Mouse (Mus musculus): ENCODE data around the gene Ganab. TPM values are rescaled to one million over a fixed set of nuclear protein-coding genes. Genes with fewer than 3 reads are reported as not detected.

Ganab gene
- polyA plus RNA-seq (2015; fragmentation: Nextera tagmentation; extraction: Ambion mirVana) = 74.6 and 80.9 TPM in 2 replicates

DNA sequence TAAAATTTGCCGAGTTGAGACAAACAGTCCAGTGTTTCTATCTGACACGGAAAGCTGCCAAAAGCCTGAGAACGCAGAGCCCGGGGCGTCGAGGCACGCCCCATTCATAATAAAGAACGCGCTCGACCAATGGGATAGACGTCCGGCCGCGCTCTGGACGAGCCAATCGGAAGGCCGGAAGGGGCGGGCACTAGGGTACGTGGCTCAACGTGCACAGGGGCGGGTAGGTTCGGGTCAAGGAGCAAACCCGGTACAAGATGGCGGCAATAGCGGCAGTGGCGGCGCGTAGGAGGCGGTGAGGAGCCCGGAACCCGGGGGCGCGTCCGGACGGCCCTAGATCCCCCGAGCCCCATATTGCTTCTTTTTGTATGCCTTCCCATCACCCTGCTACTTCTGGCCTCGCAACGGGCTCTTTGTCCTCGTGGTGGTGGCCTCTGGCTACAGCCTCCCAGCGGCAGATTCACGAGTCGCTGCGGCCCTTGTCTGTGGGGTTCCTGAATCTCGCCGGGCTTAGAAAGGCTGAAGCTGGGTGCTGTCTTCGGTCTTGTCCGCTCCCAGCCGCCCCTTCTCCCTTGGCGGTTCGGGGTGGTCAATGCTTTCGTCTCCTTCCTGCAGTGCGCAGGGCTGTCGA, at the start of gene Ganab:
Ganab (plus strand) TSS at position 207 of the 631 bp plus-strand sequence.
- peak within 1 kb of the TSS; percentile 85 for H3K4me3 ChIP-seq (replicated peaks; ENCODE audit: low read depth, low read length)
- H3K9me3 ChIP-seq (replicated peaks; ENCODE audit: low read length) = no peaks in the 10 kb centered on the region
- H3K27me3 ChIP-seq (ENCODE audit: insufficient read depth, low read length) = no peaks in the 10 kb centered on the region
- TF ChIP-seq CTCF (IDR thresholded peaks at IDR 0.05; ENCODE audit: low read depth) = 0 out of 2 replicates have a peak, but pooled peaks have one; percentile 8
- H3K9ac ChIP-seq (ENCODE audit: low read depth, low read length) = peak within 1 kb of the TSS; percentile 95
- ATAC-seq (replicated peaks; ENCODE audit: low FRiP score, low read depth) (peak; percentile 98), DNase-seq (ENCODE audit: low spot score) (peak; percentile 99)
- peak within 1 kb of the TSS; percentile 87 for H3K4me2 ChIP-seq (ENCODE audit: low read length)
- peak within 1 kb of the TSS; percentile 94 for H3K27ac ChIP-seq
- under 1% methylated on average over 53 of the region's 53 CpGs for WGBS
- peaks cover 16% of the 10 kb centered on the region for H3K4me1 ChIP-seq (replicated peaks; ENCODE audit: insufficient read depth, low read length)
- 0 out of 2 replicates have a peak, but pooled peaks cover 3% of the 10 kb centered on the region for H3K36me3 ChIP-seq (ENCODE audit: insufficient read depth, low read length)

DNA sequence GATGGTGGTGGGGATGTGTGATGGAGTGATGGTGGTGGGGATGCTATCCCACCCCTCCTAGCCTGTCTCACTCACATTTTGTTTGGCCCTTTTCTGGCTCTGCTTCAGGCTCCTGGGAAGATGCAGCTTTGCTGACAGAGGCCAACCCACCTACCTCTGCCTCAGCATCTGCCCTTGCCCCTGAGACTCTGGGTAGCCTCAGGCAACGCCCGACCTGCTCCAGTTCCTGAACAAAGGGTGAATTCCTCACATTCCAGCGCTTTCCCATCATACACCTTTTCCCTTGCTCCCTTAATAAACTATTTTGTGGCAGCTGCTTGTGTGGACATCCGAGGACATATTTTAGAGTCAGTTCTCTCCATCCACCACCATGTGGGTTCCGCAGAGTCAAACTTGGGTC, 49.5 kb upstream of the Ganab start:
- no peak overlapping the region for H3K9ac ChIP-seq (ENCODE audit: low read depth, low read length)
- no peak overlapping the region for H3K4me2 ChIP-seq (ENCODE audit: low read length)
- no peaks in the 10 kb centered on the region for H3K4me1 ChIP-seq (replicated peaks; ENCODE audit: insufficient read depth, low read length)
- 67% methylated on average over 5 of the region's 5 CpGs for WGBS
- H3K4me3 ChIP-seq (replicated peaks; ENCODE audit: low read depth, low read length) = no peak overlapping the region
- DNase-seq (ENCODE audit: low spot score) (no peak), ATAC-seq (replicated peaks; ENCODE audit: low FRiP score, low read depth) (no peak)
- H3K27me3 ChIP-seq (ENCODE audit: insufficient read depth, low read length) = no peaks in the 10 kb centered on the region
- H3K27ac ChIP-seq = no peak overlapping the region
- no peaks in the 10 kb centered on the region for H3K9me3 ChIP-seq (replicated peaks; ENCODE audit: low read length)
- 0 out of 2 replicates have a peak, but pooled peaks cover 18% of the 10 kb centered on the region for H3K36me3 ChIP-seq (ENCODE audit: insufficient read depth, low read length)
- no peak for TF ChIP-seq CTCF (IDR thresholded peaks at IDR 0.05; ENCODE audit: low read depth)

GRCm38 (mm10) chr19:8850402-8850901, 47.4 kb upstream of the Ganab start, which contains the start of gene Lrrn4cl:
Gene Lrrn4cl, plus strand, starts transcription at chr19:8850768.
- no peaks in the 10 kb centered on the region for H3K9me3 ChIP-seq (replicated peaks; ENCODE audit: low read length)
- DNase-seq (ENCODE audit: low spot score) (peak; percentile 84), ATAC-seq (replicated peaks; ENCODE audit: low FRiP score, low read depth) (peak; percentile 87)
- H3K27me3 ChIP-seq (ENCODE audit: insufficient read depth, low read length) = no peaks in the 10 kb centered on the region
- no peak within 1 kb of the TSS for H3K9ac ChIP-seq (ENCODE audit: low read depth, low read length)
- 0 out of 2 replicates have a peak, but pooled peaks cover 14% of the 10 kb centered on the region for H3K36me3 ChIP-seq (ENCODE audit: insufficient read depth, low read length)
- H3K4me3 ChIP-seq (replicated peaks; ENCODE audit: low read depth, low read length) = no peak within 1 kb of the TSS
- H3K27ac ChIP-seq = peak within 1 kb of the TSS; percentile 8
- 28% methylated on average over 7 of the region's 7 CpGs for WGBS
- no peak for TF ChIP-seq CTCF (IDR thresholded peaks at IDR 0.05; ENCODE audit: low read depth)
- no peaks in the 10 kb centered on the region for H3K4me1 ChIP-seq (replicated peaks; ENCODE audit: insufficient read depth, low read length)
- no peak within 1 kb of the TSS for H3K4me2 ChIP-seq (ENCODE audit: low read length)

DNA sequence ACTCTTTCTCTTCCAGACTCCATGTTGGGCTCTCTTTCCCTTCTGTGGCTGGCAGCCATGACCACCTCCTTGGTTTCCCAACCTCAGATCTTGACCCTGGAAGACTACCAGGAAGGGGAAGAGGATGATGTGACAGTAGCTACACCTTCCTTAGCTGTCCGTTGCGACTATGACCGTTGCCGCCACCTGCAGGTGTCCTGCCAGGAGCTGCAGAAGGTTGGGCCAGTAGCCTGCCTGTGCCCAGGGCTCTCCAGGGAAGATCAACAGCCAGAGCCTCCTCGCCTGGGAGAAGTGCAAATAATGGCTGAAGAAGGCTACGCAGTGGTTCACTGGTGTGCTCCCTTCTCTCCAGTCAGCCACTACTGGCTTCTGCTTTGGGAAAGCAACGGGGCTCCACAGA, 46.2 kb upstream of the Ganab start:
- peak; percentile 4; the same call in 1 of the 2 replicates for TF ChIP-seq CTCF (IDR thresholded peaks at IDR 0.05; ENCODE audit: low read depth)
- 61% methylated on average over 7 of the region's 7 CpGs for WGBS
- DNase-seq (ENCODE audit: low spot score) = no peak
- Histone ChIP-seq H3K27me3 (ENCODE audit: insufficient read depth, low read length) (no peaks in the 10 kb centered on the region), H3K36me3 (ENCODE audit: insufficient read depth, low read length) (0 out of 2 replicates have a peak, but pooled peaks cover 9% of the 10 kb centered on the region), H3K4me1 (replicated peaks; ENCODE audit: insufficient read depth, low read length) (no peaks in the 10 kb centered on the region), H3K9ac (ENCODE audit: low read depth, low read length) (no peak overlapping the region), H3K9me3 (replicated peaks; ENCODE audit: low read length) (no peaks in the 10 kb centered on the region), H3K4me2 (ENCODE audit: low read length) (no peak overlapping the region), H3K27ac (no peak overlapping the region), H3K4me3 (replicated peaks; ENCODE audit: low read depth, low read length) (no peak overlapping the region)
- ATAC-seq (replicated peaks; ENCODE audit: low FRiP score, low read depth) = no peak

- no peaks in the 10 kb centered on the region for H3K27me3 ChIP-seq (ENCODE audit: insufficient read depth, low read length)
- no peak overlapping the region for H3K4me3 ChIP-seq (replicated peaks; ENCODE audit: low read depth, low read length)
- H3K27ac ChIP-seq = no peak overlapping the region
- no peak for ATAC-seq (replicated peaks; ENCODE audit: low FRiP score, low read depth)
- H3K4me2 ChIP-seq (ENCODE audit: low read length) = no peak overlapping the region
- H3K9ac ChIP-seq (ENCODE audit: low read depth, low read length) = no peak overlapping the region
- H3K9me3 ChIP-seq (replicated peaks; ENCODE audit: low read length) = no peaks in the 10 kb centered on the region
- no peak for TF ChIP-seq CTCF (IDR thresholded peaks at IDR 0.05; ENCODE audit: low read depth)
- 51% methylated on average over 10 of the region's 10 CpGs for WGBS
- H3K36me3 ChIP-seq (ENCODE audit: insufficient read depth, low read length) = 0 out of 2 replicates have a peak, but pooled peaks cover 4% of the 10 kb centered on the region
- DNase-seq (ENCODE audit: low spot score) = no peak
- H3K4me1 ChIP-seq (replicated peaks; ENCODE audit: insufficient read depth, low read length) = no peaks in the 10 kb centered on the region
Observed at GRCm38 (mm10) chr19:8852236-8852928, 45.5 kb upstream of the Ganab start.

DNA sequence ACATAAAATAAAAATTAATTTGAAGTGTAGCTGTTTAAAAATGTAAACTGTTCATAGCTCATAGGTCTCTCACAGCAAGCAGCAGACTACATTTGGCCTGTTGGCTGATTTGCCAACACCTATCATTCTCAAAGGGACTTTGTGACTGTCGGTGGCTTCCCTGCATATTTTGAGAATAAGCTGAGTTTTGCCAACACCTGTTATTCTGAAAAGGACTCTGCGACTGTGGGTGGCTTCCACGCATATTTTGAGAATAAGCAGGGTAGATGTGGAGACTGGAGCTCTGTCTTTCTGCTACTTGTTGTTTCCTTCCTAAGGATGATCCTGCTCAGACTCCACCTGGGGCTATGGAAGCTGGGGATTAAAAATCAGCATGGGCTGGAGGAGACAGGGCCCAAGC, 44.8 kb upstream of the Ganab start:
- whole genome bisulfite sequencing = 83% methylated on average over 3 of the region's 3 CpGs
- H3K4me2 ChIP-seq (ENCODE audit: low read length) = no peak overlapping the region
- no peak for TF ChIP-seq CTCF (IDR thresholded peaks at IDR 0.05; ENCODE audit: low read depth)
- no peak overlapping the region for H3K9ac ChIP-seq (ENCODE audit: low read depth, low read length)
- H3K4me1 ChIP-seq (replicated peaks; ENCODE audit: insufficient read depth, low read length) = no peaks in the 10 kb centered on the region
- no peak overlapping the region for H3K27ac ChIP-seq
- no peak overlapping the region for H3K4me3 ChIP-seq (replicated peaks; ENCODE audit: low read depth, low read length)
- ATAC-seq (replicated peaks; ENCODE audit: low FRiP score, low read depth) (no peak), DNase-seq (ENCODE audit: low spot score) (no peak)
- H3K36me3 ChIP-seq (ENCODE audit: insufficient read depth, low read length) = no peaks in the 10 kb centered on the region
- no peaks in the 10 kb centered on the region for H3K27me3 ChIP-seq (ENCODE audit: insufficient read depth, low read length)
- no peaks in the 10 kb centered on the region for H3K9me3 ChIP-seq (replicated peaks; ENCODE audit: low read length)

Measured in kidney, postnatal 0 days (tissue).